Mouse (Mus musculus) hindbrain, embryonic 15.5 days (tissue): ENCODE measurements at regions not wholly inside any gene's neighbourhood (a gene's known extent, or its start where the extent isn't known, plus 50 kb on each side); places are given as distances from the start of the nearest gene placed in this dataset.

Experiments
- ATAC-seq: fragments of 200-750 bp; cut with Nextera tagmentation; 2 replicates; pipeline ENCODE4 v1.8.0; 2017; ENCODE audit warnings: low read depth, moderate number of reproducible peaks, moderate TSS enrichment; ENCODE audit not compliant: low FRiP score
- H3K27ac ChIP-seq: fragments of 300-500 bp; sonication (generic); replicated peaks from 2 replicates; pipeline ENCODE4 v1.5.1; 2015; ENCODE audit warnings: mild to moderate bottlenecking, inconsistent platforms
- H3K27me3 ChIP-seq: fragments of 300-500 bp; sonication (generic); 2 replicates; pipeline ENCODE4 v1.6.1; 2015; ENCODE audit warnings: control low read depth, inconsistent platforms
- H3K36me3 ChIP-seq: fragments of 300-500 bp; sonication (generic); 2 replicates; pipeline ENCODE4 v1.6.1; 2015; ENCODE audit warnings: control low read depth, inconsistent platforms
- H3K4me1 ChIP-seq: fragments of 300-500 bp; sonication (generic); replicated peaks from 2 replicates; pipeline ENCODE4 v1.6.1; 2015; ENCODE audit warnings: control low read depth, inconsistent platforms
- H3K4me2 ChIP-seq: fragments of 300-500 bp; sonication (generic); 2 replicates; pipeline ENCODE4 v1.6.1; 2015; ENCODE audit warnings: moderate library complexity, mild to moderate bottlenecking, inconsistent platforms
- H3K4me3 ChIP-seq: fragments of 300-500 bp; sonication (generic); 2 replicates; pipeline ENCODE4 v1.5.1; 2015; ENCODE audit warnings: mild to moderate bottlenecking, inconsistent platforms
- H3K9ac ChIP-seq: fragments of 300-500 bp; sonication (generic); 2 replicates; pipeline ENCODE4 v1.6.1; 2015; ENCODE audit warnings: inconsistent platforms
- H3K9me3 ChIP-seq: fragments of 300-500 bp; sonication (generic); 2 replicates; pipeline ENCODE4 v1.6.1; 2016; ENCODE audit warnings: control low read depth, inconsistent platforms
- WGBS: fragments of 180-500 bp; shearing (Covaris S2); methylation state at CpG from one replicate; pipeline ENCODE4 v1.1.7; 2015; 5-methylcytosine and 5-hydroxymethylcytosine counted together

DNA sequence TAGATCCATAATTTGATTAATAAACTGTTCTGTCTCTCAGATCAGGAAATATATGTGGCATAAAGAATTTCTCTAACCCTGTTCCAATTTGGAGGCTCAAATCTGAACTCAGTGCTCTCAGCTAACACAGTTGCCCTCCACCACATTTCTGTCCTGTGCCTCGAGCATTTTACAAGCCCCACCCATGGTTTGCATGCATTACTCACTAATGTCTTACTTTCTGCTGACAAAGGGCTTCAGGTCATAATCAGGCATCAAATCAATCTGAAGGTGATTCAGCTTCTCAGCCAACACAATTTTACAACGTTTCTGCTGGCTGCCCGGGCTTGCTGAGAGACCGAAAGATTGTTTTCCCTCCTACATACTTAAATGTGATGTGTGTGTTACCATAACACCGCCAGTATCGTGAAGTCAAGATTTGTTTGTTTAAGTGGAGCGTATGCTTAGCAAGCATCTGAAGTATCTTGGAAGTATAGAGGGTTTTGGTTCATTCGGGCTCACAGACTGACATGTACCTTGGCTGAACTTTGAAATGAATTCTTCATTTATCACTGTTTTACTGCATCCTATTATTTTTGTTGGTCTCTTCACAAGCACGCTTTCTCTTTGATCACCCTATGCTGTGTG is 139.9 kb upstream of the Sema3d start:
- 78% methylated on average over 9 of the region's 9 CpGs for WGBS
- Histone ChIP-seq H3K4me2 (no peak overlapping the region), H3K9me3 (no peaks in the 10 kb centered on the region), H3K4me1 (no peaks in the 10 kb centered on the region), H3K27me3 (no peaks in the 10 kb centered on the region), H3K4me3 (no peak overlapping the region), H3K27ac (no peak overlapping the region), H3K9ac (no peak overlapping the region), H3K36me3 (no peaks in the 10 kb centered on the region)
- no peak for ATAC-seq

DNA sequence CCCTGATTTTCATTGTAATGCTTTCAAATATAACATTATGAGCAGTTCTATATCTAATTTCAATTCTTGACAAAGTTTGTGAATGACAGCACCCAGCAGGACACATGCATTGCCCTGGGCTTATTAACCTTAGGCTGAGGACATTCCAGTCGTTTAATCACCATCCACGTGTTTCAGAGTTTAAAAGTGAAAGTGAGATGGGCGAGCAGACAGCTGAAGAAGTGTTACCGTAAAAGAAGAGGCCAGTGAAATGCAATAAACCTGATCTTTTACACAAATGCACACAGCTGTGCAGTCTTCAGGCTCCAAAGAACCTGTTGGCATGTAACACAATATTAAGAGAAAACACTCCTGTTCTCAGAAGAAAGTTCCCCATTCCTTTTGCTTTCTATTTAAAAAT is 89.5 kb upstream of the Sema3d start:
- WGBS: 68% methylated on average over 4 of the region's 4 CpGs
- no peak overlapping the region for H3K27ac ChIP-seq
- ATAC-seq: no peak

DNA sequence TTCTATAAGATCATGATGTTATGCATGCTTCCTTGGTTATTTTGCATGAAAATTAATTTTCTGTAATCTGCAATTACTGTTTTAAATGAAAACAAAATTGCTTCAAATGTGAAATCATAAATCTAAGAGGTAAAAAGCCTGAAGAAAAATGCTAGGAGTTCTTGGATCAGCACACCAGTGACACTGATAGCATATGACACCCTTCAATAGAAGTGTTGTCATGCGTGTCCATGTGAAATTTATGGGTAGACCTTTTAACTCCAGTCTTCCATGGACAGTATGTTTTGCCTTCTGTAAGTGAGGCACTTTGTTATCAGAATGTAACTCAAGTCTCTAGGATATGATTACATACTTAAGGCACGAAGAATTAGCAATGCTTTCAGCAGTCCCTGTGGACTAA is 85.9 kb upstream of the Sema3d start:
- Histone ChIP-seq H3K4me1 (no peaks in the 10 kb centered on the region), H3K27ac (no peak overlapping the region), H3K36me3 (no peaks in the 10 kb centered on the region), H3K9me3 (no peaks in the 10 kb centered on the region), H3K4me3 (no peak overlapping the region), H3K27me3 (no peaks in the 10 kb centered on the region), H3K9ac (no peak overlapping the region), H3K4me2 (no peak overlapping the region)
- ATAC-seq: no peak
- WGBS: 75% methylated on average over 2 of the region's 2 CpGs

More for the DNA sequence above, 89.5 kb upstream of the Sema3d start:
- Histone ChIP-seq H3K4me3 (no peak overlapping the region), H3K9me3 (no peaks in the 10 kb centered on the region), H3K9ac (no peak overlapping the region), H3K4me1 (no peaks in the 10 kb centered on the region), H3K4me2 (no peak overlapping the region), H3K36me3 (no peaks in the 10 kb centered on the region), H3K27me3 (no peaks in the 10 kb centered on the region)

DNA sequence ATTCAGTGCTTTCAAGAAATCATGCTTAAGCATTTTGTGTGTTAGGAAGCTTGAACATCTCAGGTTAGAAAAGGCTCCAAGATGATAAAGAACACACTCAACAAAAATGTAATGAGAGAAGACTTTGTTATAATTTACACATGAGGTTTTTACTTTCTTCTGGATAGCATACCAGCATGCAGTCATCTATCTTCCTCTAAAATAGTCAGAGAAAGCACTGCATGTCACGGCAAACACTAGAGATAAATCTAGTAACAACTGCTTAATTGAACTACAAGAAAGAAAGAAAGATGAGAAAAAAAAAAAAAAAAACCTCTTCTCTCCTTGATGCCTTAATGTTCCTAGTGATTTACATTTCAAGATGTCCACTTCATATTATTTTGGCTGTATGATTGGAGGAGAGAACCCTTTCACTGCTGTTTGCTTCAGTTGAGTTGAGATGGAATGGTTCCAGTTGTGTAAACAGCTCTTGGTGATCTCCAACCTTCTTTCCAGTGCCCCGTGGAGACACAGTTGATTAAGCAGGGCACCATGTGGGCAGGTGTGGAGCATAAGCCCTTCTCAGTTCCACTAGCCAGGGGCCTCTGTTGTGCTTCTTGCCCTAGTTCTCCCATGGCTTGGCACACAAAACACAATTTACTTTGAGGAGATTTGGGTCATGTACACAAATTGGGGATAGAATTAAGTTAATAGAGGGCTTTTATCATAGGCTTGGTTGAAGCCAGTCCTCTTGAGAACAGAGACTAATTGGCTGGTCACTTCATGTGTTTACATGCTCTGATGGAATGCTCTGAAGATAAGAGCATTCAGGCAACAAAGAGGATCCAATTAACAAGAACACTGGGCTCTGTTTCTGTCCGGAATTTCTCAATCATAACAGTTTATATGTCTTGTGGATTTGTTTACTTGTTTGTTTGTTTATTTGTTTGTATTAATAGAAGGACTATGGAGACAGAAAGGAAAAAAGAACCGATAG is 81.1 kb upstream of the Sema3d start:
- 81% methylated on average over 4 of the region's 4 CpGs for WGBS

DNA sequence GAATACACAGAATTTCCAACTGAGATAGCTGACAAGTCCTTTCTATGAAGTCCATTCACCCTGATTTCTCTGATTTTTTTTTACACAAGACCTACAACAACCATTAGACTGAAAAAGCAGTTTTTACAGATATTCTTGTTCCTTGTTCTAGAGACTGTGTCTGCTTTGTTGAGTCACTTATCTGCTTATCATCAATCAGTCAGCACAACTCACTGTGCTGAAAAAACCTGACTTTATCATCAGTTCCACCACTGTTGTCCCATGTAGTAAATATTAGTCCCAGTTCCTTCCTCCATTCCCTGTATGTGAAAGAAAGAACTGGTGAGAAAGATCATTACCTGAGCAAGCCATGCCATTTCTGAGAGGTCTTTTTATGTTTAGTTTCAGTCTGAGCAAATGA is 73.8 kb upstream of the Sema3d start:
- no peak overlapping the region for H3K4me2 ChIP-seq
- no peak overlapping the region for H3K4me3 ChIP-seq
- no peaks in the 10 kb centered on the region for H3K4me1 ChIP-seq
- no peak for ATAC-seq
- H3K9me3 ChIP-seq: no peaks in the 10 kb centered on the region
- no peak overlapping the region for H3K27ac ChIP-seq
- H3K9ac ChIP-seq: no peak overlapping the region
- no peaks in the 10 kb centered on the region for H3K36me3 ChIP-seq
- no peaks in the 10 kb centered on the region for H3K27me3 ChIP-seq

More for the DNA sequence above, 81.1 kb upstream of the Sema3d start:
- H3K4me1 ChIP-seq: no peaks in the 10 kb centered on the region
- no peak for ATAC-seq
- H3K4me3 ChIP-seq: no peak overlapping the region
- H3K9me3 ChIP-seq: no peaks in the 10 kb centered on the region
- no peak overlapping the region for H3K4me2 ChIP-seq
- H3K9ac ChIP-seq: no peak overlapping the region
- H3K27ac ChIP-seq: no peak overlapping the region
- no peaks in the 10 kb centered on the region for H3K36me3 ChIP-seq
- H3K27me3 ChIP-seq: no peaks in the 10 kb centered on the region

DNA sequence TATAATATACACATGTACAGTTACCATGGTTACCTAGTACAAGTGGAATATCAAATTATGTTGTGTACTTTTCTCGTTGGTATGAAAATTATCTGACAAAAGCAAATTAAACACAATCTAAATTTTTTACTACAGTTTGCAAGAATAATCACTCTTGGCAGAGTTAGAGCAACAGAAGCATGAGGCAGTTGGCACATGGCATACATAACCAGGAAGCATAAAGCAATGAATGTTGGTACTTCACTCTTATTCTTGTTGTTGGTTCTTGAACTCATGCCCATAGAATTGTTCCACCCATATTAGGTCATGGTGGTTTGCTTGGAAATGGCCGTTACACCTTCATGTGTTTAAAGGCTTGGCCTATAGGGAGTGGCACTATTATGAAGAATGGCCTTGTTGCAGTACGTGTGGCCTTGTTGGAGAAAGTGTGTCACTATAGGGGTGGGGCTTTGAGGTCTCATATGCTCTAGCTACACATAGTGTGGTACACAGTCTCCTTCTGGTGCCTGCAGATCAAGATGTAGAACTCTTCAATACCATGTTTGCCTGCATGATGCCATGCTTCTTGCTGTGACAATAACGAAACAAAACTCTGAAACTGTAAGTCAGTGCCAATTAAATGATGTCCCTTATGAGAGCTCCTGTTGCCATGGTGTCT is 50.4 kb upstream of the Sema3d start:
- no peaks in the 10 kb centered on the region for H3K27me3 ChIP-seq
- ATAC-seq: no peak
- no peak overlapping the region for H3K27ac ChIP-seq
- H3K4me1 ChIP-seq: no peaks in the 10 kb centered on the region
- H3K36me3 ChIP-seq: no peaks in the 10 kb centered on the region
- H3K9ac ChIP-seq: no peak overlapping the region
- no peak overlapping the region for H3K4me3 ChIP-seq
- H3K4me2 ChIP-seq: no peak overlapping the region
- 76% methylated on average over 4 of the region's 4 CpGs for WGBS
- H3K9me3 ChIP-seq: no peaks in the 10 kb centered on the region
